Mouse (Mus musculus) midbrain, embryonic 11.5 days (tissue): ENCODE data around the gene Sapcd1. TPM values are rescaled to one million over a fixed set of nuclear protein-coding genes. Genes with fewer than 3 reads are reported as not detected.
A peak's percentile ranks its signal among the peaks of the same experiment; 100 is the strongest.

ENCODE experiments used
- ATAC-seq: fragments of 200-750 bp; cut with Nextera tagmentation; 2 replicates; pipeline ENCODE4 v1.8.0; 2017; ENCODE audit warnings: moderate TSS enrichment, moderate library complexity; ENCODE audit not compliant: low FRiP score
- DNase-seq: peaks from one replicate; pipeline ENCODE4 v3.0.0; 2015; ENCODE audit warnings: low spot score; ENCODE audit errors: missing footprints
- H3K27ac ChIP-seq: fragments of 300-500 bp; sonication (generic); 2 replicates; pipeline ENCODE4 v1.5.1; 2014; ENCODE audit warnings: low read depth, low read length
- H3K27me3 ChIP-seq: fragments of 300-500 bp; sonication (generic); 2 replicates; pipeline ENCODE4 v1.6.1; 2014; ENCODE audit warnings: mild to moderate bottlenecking, low read length, moderate library complexity, mixed read lengths; ENCODE audit not compliant: control insufficient read depth, insufficient read depth
- H3K36me3 ChIP-seq: fragments of 300-500 bp; sonication (generic); 2 replicates; pipeline ENCODE4 v1.6.1; 2014; ENCODE audit warnings: mild to moderate bottlenecking, low read length, moderate library complexity, mixed read lengths; ENCODE audit not compliant: control insufficient read depth, insufficient read depth
- H3K4me1 ChIP-seq: fragments of 300-500 bp; sonication (generic); 2 replicates; pipeline ENCODE4 v1.6.1; 2014; ENCODE audit warnings: low read length; ENCODE audit not compliant: control insufficient read depth, insufficient read depth
- H3K4me2 ChIP-seq: fragments of 300-500 bp; sonication (generic); 2 replicates; pipeline ENCODE4 v1.6.1; 2014; ENCODE audit warnings: mild to moderate bottlenecking, moderate library complexity
- H3K4me3 ChIP-seq: fragments of 300-500 bp; sonication (generic); 2 replicates; pipeline ENCODE4 v1.5.1; 2014; ENCODE audit warnings: low read depth, low read length
- H3K9ac ChIP-seq: fragments of 300-500 bp; sonication (generic); 2 replicates; pipeline ENCODE4 v1.6.1; 2014; ENCODE audit warnings: low read length
- H3K9me3 ChIP-seq: fragments of 300-500 bp; sonication (generic); 2 replicates; pipeline ENCODE4 v1.6.1; 2016; ENCODE audit warnings: low read length; ENCODE audit not compliant: control insufficient read depth
- WGBS: fragments of 180-500 bp; shearing (Covaris S2); extraction: QIAGEN DNeasy Blood & Tissue Kit; methylation state at CpG from one replicate; pipeline ENCODE4 v1.1.7; 2014; 5-methylcytosine and 5-hydroxymethylcytosine counted together
- polyA plus RNA-seq: library from polyadenylated mRNA; unstranded; fragments of >200 nt; fragmentation: Nextera tagmentation; extraction: Ambion mirVana; gene quantifications from 2 replicates; pipeline ENCODE4 v1.2.1, GENCODE M21; 2014

Gene Sapcd1
- polyA plus RNA-seq, 1 experiment from 2014 or later = 7.3 TPM

- H3K36me3 ChIP-seq = no peaks in the 10 kb centered on the region
- ATAC-seq (no peak), DNase-seq (no peak)
- no peaks in the 10 kb centered on the region for H3K27me3 ChIP-seq
- no peak overlapping the region for H3K4me3 ChIP-seq
- H3K9me3 ChIP-seq = no peaks in the 10 kb centered on the region
- 64% methylated on average over 6 of the region's 10 CpGs for WGBS
- no peak overlapping the region for H3K27ac ChIP-seq
- H3K9ac ChIP-seq = no peak overlapping the region
- peaks cover 15% of the 10 kb centered on the region for H3K4me1 ChIP-seq
- H3K4me2 ChIP-seq = no peak overlapping the region
These were observed 2.9 kb downstream of the Sapcd1 start for GRCm38 (mm10) chr17:35024691-35025488.

GRCm38 (mm10) chr17:35024261-35024660 is 3.6 kb downstream of the Sapcd1 start:
- H3K9ac ChIP-seq = no peak overlapping the region
- no peak for ATAC-seq
- H3K4me1 ChIP-seq = peaks cover 13% of the 10 kb centered on the region
- H3K9me3 ChIP-seq = no peaks in the 10 kb centered on the region
- no peaks in the 10 kb centered on the region for H3K36me3 ChIP-seq
- H3K27me3 ChIP-seq = no peaks in the 10 kb centered on the region
- H3K4me3 ChIP-seq = no peak overlapping the region
- WGBS = 85% methylated on average over 13 of the region's 13 CpGs
- no peak for DNase-seq
- H3K4me2 ChIP-seq = no peak overlapping the region
- H3K27ac ChIP-seq = no peak overlapping the region

GRCm38 (mm10) chr17:35023756-35024155 is 4.1 kb downstream of the Sapcd1 start:
- no peak overlapping the region for H3K27ac ChIP-seq
- peaks cover 13% of the 10 kb centered on the region for H3K4me1 ChIP-seq
- no peak for ATAC-seq
- no peak overlapping the region for H3K9ac ChIP-seq
- H3K4me2 ChIP-seq = no peak overlapping the region
- 76% methylated on average over 4 of the region's 4 CpGs for WGBS
- H3K9me3 ChIP-seq = no peaks in the 10 kb centered on the region
- H3K36me3 ChIP-seq = no peaks in the 10 kb centered on the region
- DNase-seq = no peak
- no peak overlapping the region for H3K4me3 ChIP-seq
- H3K27me3 ChIP-seq = no peaks in the 10 kb centered on the region

GRCm38 (mm10) chr17:35023221-35023620 is 4.6 kb downstream of the Sapcd1 start:
- ATAC-seq (no peak), DNase-seq (no peak)
- no peaks in the 10 kb centered on the region for H3K36me3 ChIP-seq
- 83% methylated on average over 5 of the region's 5 CpGs for WGBS
- no peaks in the 10 kb centered on the region for H3K9me3 ChIP-seq
- H3K4me3 ChIP-seq = no peak overlapping the region
- peaks cover 13% of the 10 kb centered on the region for H3K4me1 ChIP-seq
- H3K27me3 ChIP-seq = no peaks in the 10 kb centered on the region
- no peak overlapping the region for H3K4me2 ChIP-seq
- H3K9ac ChIP-seq = no peak overlapping the region
- H3K27ac ChIP-seq = no peak overlapping the region

- WGBS = 95% methylated on average over 8 of the region's 8 CpGs
- Histone ChIP-seq H3K9ac (no peak overlapping the region), H3K27me3 (no peaks in the 10 kb centered on the region), H3K4me1 (peaks cover 12% of the 10 kb centered on the region), H3K36me3 (no peaks in the 10 kb centered on the region), H3K4me3 (no peak overlapping the region), H3K4me2 (no peak overlapping the region), H3K9me3 (no peaks in the 10 kb centered on the region), H3K27ac (no peak overlapping the region)
- no peak for DNase-seq
- ATAC-seq = no peak
These were observed 5.2 kb downstream of the Sapcd1 start for GRCm38 (mm10) chr17:35022541-35023060.

- Histone ChIP-seq H3K9ac (no peak overlapping the region), H3K4me3 (no peak overlapping the region), H3K36me3 (no peaks in the 10 kb centered on the region), H3K27me3 (no peaks in the 10 kb centered on the region), H3K9me3 (no peaks in the 10 kb centered on the region), H3K4me1 (peaks cover 6% of the 10 kb centered on the region), H3K27ac (no peak overlapping the region; the same call in 1 of the 2 replicates), H3K4me2 (no peak overlapping the region)
- WGBS = 52% methylated on average over 6 of the region's 6 CpGs
- no peak for DNase-seq
- ATAC-seq = no peak; the same call in 1 of the 2 replicates
These were observed 5.9 kb downstream of the Sapcd1 start for GRCm38 (mm10) chr17:35021842-35022477.

GRCm38 (mm10) chr17:35021163-35021808 is 6.5 kb downstream of the Sapcd1 start:
- Histone ChIP-seq H3K9ac (peak overlapping the region; percentile 6; the same call in 1 of the 2 replicates), H3K9me3 (no peaks in the 10 kb centered on the region), H3K36me3 (no peaks in the 10 kb centered on the region), H3K27me3 (no peaks in the 10 kb centered on the region), H3K27ac (no peak overlapping the region; the same call in 1 of the 2 replicates), H3K4me3 (no peak overlapping the region; the same call in 1 of the 2 replicates), H3K4me1 (peaks cover 6% of the 10 kb centered on the region), H3K4me2 (peak overlapping the region; percentile 30)
- ATAC-seq (peak; percentile 85), DNase-seq (peak; percentile 100)
- WGBS = 4% methylated on average over 16 of the region's 17 CpGs

GRCm38 (mm10) chr17:35020551-35020950 is 7.3 kb downstream of the Sapcd1 start:
- H3K4me2 ChIP-seq = no peak overlapping the region
- no peaks in the 10 kb centered on the region for H3K27me3 ChIP-seq
- H3K9ac ChIP-seq = no peak overlapping the region
- ATAC-seq (no peak), DNase-seq (no peak)
- no peak overlapping the region for H3K27ac ChIP-seq
- H3K4me3 ChIP-seq = no peak overlapping the region
- no peaks in the 10 kb centered on the region for H3K9me3 ChIP-seq
- peaks cover 6% of the 10 kb centered on the region for H3K4me1 ChIP-seq
- WGBS = 82% methylated on average over 8 of the region's 8 CpGs
- peaks cover 3% of the 10 kb centered on the region for H3K36me3 ChIP-seq

GRCm38 (mm10) chr17:35019894-35020293 is 7.9 kb downstream of the Sapcd1 start:
- Histone ChIP-seq H3K4me2 (no peak overlapping the region), H3K9me3 (no peaks in the 10 kb centered on the region), H3K4me1 (peaks cover 6% of the 10 kb centered on the region), H3K36me3 (peaks cover 5% of the 10 kb centered on the region), H3K27me3 (no peaks in the 10 kb centered on the region), H3K4me3 (no peak overlapping the region), H3K27ac (no peak overlapping the region), H3K9ac (no peak overlapping the region)
- ATAC-seq (no peak), DNase-seq (no peak)
- 84% methylated on average over 11 of the region's 11 CpGs for WGBS
